Mouse (Mus musculus) olfactory bulb, adult 2 months (tissue): ENCODE data around the gene Gng8.

Source experiments
- CTCF ChIP-seq: fragments of 200-500 bp; IDR thresholded peaks from 2 replicates; pipeline ENCODE4 v1.5.1; 2012; ENCODE audit warnings: low read depth, mild to moderate bottlenecking, low read length, moderate library complexity; ENCODE audit not compliant: insufficient read depth
- POLR2A ChIP-seq: fragments of 200-500 bp; IDR thresholded peaks from 2 replicates; pipeline ENCODE4 v1.6.1; 2012; ENCODE audit warnings: mild to moderate bottlenecking, low read depth, low read length, moderate library complexity; ENCODE audit not compliant: insufficient read depth

- TF ChIP-seq CTCF = no peak
- no peak for TF ChIP-seq POLR2A
Measured at GRCm38 (mm10) chr7:16940292-16940691, 48.7 kb downstream of the Gng8 start.
